Mouse (Mus musculus) MEL (cell line): ENCODE results near the gene Mmrn1. TPM values are rescaled to one million over a fixed set of nuclear protein-coding genes. Genes with fewer than 3 reads are reported as not detected.

ENCODE experiments used
- DNase-seq: peaks from one replicate; pipeline ENCODE4 v3.0.0; 2011; ENCODE audit warnings: low read depth, low spot score
- H3K27ac ChIP-seq: 2 replicates; pipeline ENCODE4 v1.5.1; 2012; ENCODE audit warnings: low read depth, mild to moderate bottlenecking, control low read depth, low read length, moderate library complexity; ENCODE audit not compliant: control insufficient read depth
- H3K27me3 ChIP-seq, 2 experiments: fragments of 150-350 bp in 1 of 2; sonication (generic) in 1 of 2; 2 replicates each; pipeline ENCODE4 v1.6.1; 2012; ENCODE audit warnings: low read length in 2 of 2, mild to moderate bottlenecking in 2 of 2, improper control_type of control experiment in 1 of 2, moderate library complexity in 1 of 2; ENCODE audit not compliant: insufficient read depth in 2 of 2, control insufficient read depth in 1 of 2
- H3K36me3 ChIP-seq, 2 experiments: 2 replicates each; pipeline ENCODE4 v1.6.1; 2012 to 2014; ENCODE audit warnings: low read length in 2 of 2, improper control_type of control experiment in 1 of 2, inconsistent platforms in 1 of 2, mild to moderate bottlenecking in 1 of 2; ENCODE audit not compliant: insufficient read depth in 2 of 2, control insufficient read depth in 1 of 2
- H3K4me1 ChIP-seq, 2 experiments: fragments of 150-350 bp in 1 of 2; sonication (generic) in 1 of 2; 2 replicates each; pipeline ENCODE4 v1.6.1; 2012; ENCODE audit warnings: low read length in 2 of 2, improper control_type of control experiment in 1 of 2, mild to moderate bottlenecking in 1 of 2; ENCODE audit not compliant: insufficient read depth in 2 of 2, control insufficient read depth in 1 of 2
- H3K4me3 ChIP-seq, 2 experiments: fragments of 150-350 bp in 1 of 2; sonication (generic) in 1 of 2; 2 replicates each; pipeline ENCODE4 v1.5.1; 2012; ENCODE audit warnings: low read depth in 2 of 2, low read length in 2 of 2, mild to moderate bottlenecking in 2 of 2, moderate library complexity in 2 of 2, control low read depth in 1 of 2, improper control_type of control experiment in 1 of 2; ENCODE audit not compliant: control insufficient read depth in 1 of 2, insufficient read depth in 1 of 2
- H3K79me2 ChIP-seq: 2 replicates; pipeline ENCODE4 v1.6.1; 2012; ENCODE audit warnings: mild to moderate bottlenecking, low read length, moderate library complexity; ENCODE audit not compliant: control insufficient read depth, poor library complexity, insufficient read depth
- H3K9ac ChIP-seq: 2 replicates; pipeline ENCODE4 v1.6.1; 2012; ENCODE audit warnings: low read depth, mild to moderate bottlenecking, control low read depth, low read length, moderate library complexity; ENCODE audit not compliant: control insufficient read depth, poor library complexity, severe bottlenecking
- H3K9me3 ChIP-seq: fragments of 150-350 bp; sonication (generic); replicated peaks from 2 replicates; pipeline ENCODE4 v1.6.1; 2012; ENCODE audit warnings: mild to moderate bottlenecking, low read length, improper control_type of control experiment, moderate library complexity; ENCODE audit not compliant: insufficient read depth
- BHLHE40 ChIP-seq: IDR thresholded peaks from 2 replicates; pipeline ENCODE4 v1.6.1; 2012; ENCODE audit warnings: low read depth, mild to moderate bottlenecking, inconsistent platforms, low read length, improper control_type of control experiment, borderline replicate concordance
- CHD1 ChIP-seq: IDR thresholded peaks from 2 replicates; pipeline ENCODE4 v1.6.1; 2012; ENCODE audit warnings: low read depth, mild to moderate bottlenecking, inconsistent platforms, low read length, improper control_type of control experiment
- CHD2 ChIP-seq: IDR thresholded peaks from 2 replicates; pipeline ENCODE4 v1.6.1; 2011; ENCODE audit warnings: low read length, improper control_type of control experiment
- CTCF ChIP-seq, 3 experiments: IDR thresholded peaks in 2 of 3; conservative IDR thresholded peaks in 1 of 3; 2 replicates each; pipeline ENCODE4 v1.5.1; 2011 to 2012; ENCODE audit warnings: low read length in 3 of 3, low read depth in 2 of 3, mild to moderate bottlenecking in 2 of 3, improper control_type of control experiment in 1 of 3, inconsistent platforms in 1 of 3, mixed read lengths in 1 of 3, moderate library complexity in 1 of 3; ENCODE audit not compliant: control insufficient read depth in 1 of 3, insufficient read depth in 1 of 3, poor library complexity in 1 of 3, severe bottlenecking in 1 of 3
- ELF1 ChIP-seq: IDR thresholded peaks from 2 replicates; pipeline ENCODE4 v1.6.1; 2014; ENCODE audit warnings: low read depth, mild to moderate bottlenecking, inconsistent platforms, low read length, improper control_type of control experiment, moderate library complexity
- GABPA ChIP-seq: IDR thresholded peaks from 2 replicates; pipeline ENCODE4 v1.6.1; 2012; ENCODE audit warnings: low read depth, mild to moderate bottlenecking, inconsistent platforms, low read length, improper control_type of control experiment, moderate library complexity
- HCFC1 ChIP-seq: IDR thresholded peaks from 2 replicates; pipeline ENCODE4 v1.6.1; 2012; ENCODE audit warnings: low read depth, mild to moderate bottlenecking, inconsistent platforms, low read length, improper control_type of control experiment, moderate library complexity
- JUND ChIP-seq: IDR thresholded peaks from 2 replicates; pipeline ENCODE4 v1.6.1; 2011; ENCODE audit warnings: low read depth, mild to moderate bottlenecking, improper control_type of control experiment, low read length
- MEF2A ChIP-seq: IDR thresholded peaks from 2 replicates; pipeline ENCODE4 v1.6.1; 2014; ENCODE audit warnings: low read depth, mild to moderate bottlenecking, inconsistent platforms, low read length, improper control_type of control experiment; ENCODE audit not compliant: poor library complexity, insufficient replicate concordance, severe bottlenecking; ENCODE audit errors: extremely low read depth
- MXI1 ChIP-seq: IDR thresholded peaks from 2 replicates; pipeline ENCODE4 v1.6.1; 2011; ENCODE audit warnings: mild to moderate bottlenecking, low read depth, low read length, improper control_type of control experiment
- MYB ChIP-seq: IDR thresholded peaks from 2 replicates; pipeline ENCODE4 v1.6.1; 2011; ENCODE audit warnings: mild to moderate bottlenecking, low read depth, low read length, improper control_type of control experiment
- POLR2A ChIP-seq, 2 experiments: IDR thresholded peaks; 2 replicates each; pipeline ENCODE4 v1.6.1; 2011 to 2012; ENCODE audit warnings: low read length in 2 of 2, mild to moderate bottlenecking in 2 of 2, control low read depth in 1 of 2, improper control_type of control experiment in 1 of 2, low read depth in 1 of 2, moderate library complexity in 1 of 2; ENCODE audit not compliant: control insufficient read depth in 1 of 2, insufficient read depth in 1 of 2, poor library complexity in 1 of 2
- POLR2AphosphoS5 ChIP-seq: IDR thresholded peaks from 2 replicates; pipeline ENCODE4 v1.6.1; 2012; ENCODE audit warnings: low read depth, borderline replicate concordance, mild to moderate bottlenecking, inconsistent platforms, low read length, moderate library complexity, mixed read lengths
- RAD21 ChIP-seq: IDR thresholded peaks from 2 replicates; pipeline ENCODE4 v1.6.1; 2011; ENCODE audit warnings: mild to moderate bottlenecking, low read depth, low read length, improper control_type of control experiment
- SIN3A ChIP-seq: IDR thresholded peaks from 2 replicates; pipeline ENCODE4 v1.6.1; 2012; ENCODE audit warnings: low read length, improper control_type of control experiment, inconsistent platforms
- SMC3 ChIP-seq: IDR thresholded peaks from 2 replicates; pipeline ENCODE4 v1.6.1; 2011; ENCODE audit warnings: low read depth, low read length, improper control_type of control experiment
- TCF12 ChIP-seq: IDR thresholded peaks from 2 replicates; pipeline ENCODE4 v1.6.1; 2014; ENCODE audit warnings: low read depth, mild to moderate bottlenecking, inconsistent platforms, low read length, improper control_type of control experiment, moderate library complexity
- UBTF ChIP-seq: IDR thresholded peaks from 2 replicates; pipeline ENCODE4 v1.6.1; 2012; ENCODE audit warnings: low read depth, mild to moderate bottlenecking, inconsistent platforms, low read length, improper control_type of control experiment, moderate library complexity, borderline replicate concordance; ENCODE audit not compliant: insufficient read depth
- ZC3H11A ChIP-seq: IDR thresholded peaks from 2 replicates; pipeline ENCODE4 v1.6.1; 2012; ENCODE audit warnings: low read depth, mild to moderate bottlenecking, inconsistent platforms, low read length, improper control_type of control experiment
- ZMIZ1 ChIP-seq: IDR thresholded peaks from 2 replicates; pipeline ENCODE4 v1.6.1; 2012; ENCODE audit warnings: low read depth, mild to moderate bottlenecking, inconsistent platforms, low read length, improper control_type of control experiment, moderate library complexity
- ZNF384 ChIP-seq: IDR thresholded peaks from 2 replicates; pipeline ENCODE4 v1.6.1; 2012; ENCODE audit warnings: low read depth, mild to moderate bottlenecking, inconsistent platforms, low read length, improper control_type of control experiment
- polyA plus RNA-seq, 2 experiments: library from polyadenylated mRNA; stranded (reverse) in 1 of 2; unstranded in 1 of 2; fragments of >175 nt in 1 of 2; fragments of >200 nt in 1 of 2; gene quantifications; 2 replicates each; pipeline versions ENCODE4 v1.2.1 to v1.2.4; 2012; ENCODE audit warnings: low replicate concordance in 2 of 2, low read depth in 1 of 2; ENCODE audit not compliant: insufficient read length in 2 of 2, insufficient read depth in 1 of 2, missing spikeins in 1 of 2
- total RNA-seq: library from RNA; depleted of rRNA; stranded (reverse); fragments of 300-350 nt; gene quantifications from 2 replicates; pipeline ENCODE4 v1.2.3, GENCODE M21; 2012

The Mmrn1 gene
- total and polyA plus RNA-seq, 3 experiments, result not detected

- TF ChIP-seq GABPA (no peak), CHD1 (no peak), TCF12 (no peak)
Observed at GRCm38 (mm10) chr6:60986914-60987313, 62.1 kb downstream of the Mmrn1 start (continued).

GRCm38 (mm10) chr6:60987804-60988203 is 63.0 kb downstream of the Mmrn1 start:
- H3K36me3 ChIP-seq, result no peaks in the 10 kb centered on the region
- H3K27me3 ChIP-seq, result no peaks in the 10 kb centered on the region
- no peaks in the 10 kb centered on the region for H3K9me3 ChIP-seq
- no peak overlapping the region for H3K9ac ChIP-seq
- DNase-seq, result no peak
- H3K4me1 ChIP-seq, result no peaks in the 10 kb centered on the region
- no peak for TF ChIP-seq ELF1
- TF ChIP-seq JUND, result no peak
- H3K79me2 ChIP-seq, result no peaks in the 10 kb centered on the region
- H3K27ac ChIP-seq, result no peak overlapping the region
- H3K4me3 ChIP-seq, result no peak overlapping the region

- no peak overlapping the region for H3K9ac ChIP-seq
- no peaks in the 10 kb centered on the region for H3K27me3 ChIP-seq
- no peaks in the 10 kb centered on the region for H3K36me3 ChIP-seq
- TF ChIP-seq POLR2AphosphoS5 (no peak), SIN3A (no peak), CTCF (IDR thresholded peaks at IDR 0.05 in 2 of 3, conservative IDR thresholded peaks at IDR 0.05 in 1 of 3; ENCODE audit: control insufficient read depth in 1 of 3, insufficient read depth in 1 of 3, low read depth in 2 of 3, low read length in 3 of 3, poor library complexity in 1 of 3, severe bottlenecking in 1 of 3) (no peak), BHLHE40 (no peak), POLR2A (IDR thresholded peaks at IDR 0.05; ENCODE audit: control insufficient read depth in 1 of 2, insufficient read depth in 1 of 2, low read depth in 1 of 2, low read length in 2 of 2, poor library complexity in 1 of 2) (no peak), ZNF384 (no peak), JUND (no peak), MXI1 (no peak), GABPA (no peak), ZMIZ1 (no peak), ZC3H11A (no peak), HCFC1 (no peak), MEF2A (no peak), CHD2 (no peak), SMC3 (no peak), RAD21 (no peak), TCF12 (no peak), MYB (no peak), ELF1 (no peak), UBTF (no peak)
- DNase-seq, result no peak
- no peaks in the 10 kb centered on the region for H3K9me3 ChIP-seq
- H3K4me1 ChIP-seq, result no peaks in the 10 kb centered on the region
- H3K27ac ChIP-seq, result no peak overlapping the region
- no peak overlapping the region for H3K4me3 ChIP-seq
- no peaks in the 10 kb centered on the region for H3K79me2 ChIP-seq
Observed at GRCm38 (mm10) chr6:60992366-60992765, 67.6 kb downstream of the Mmrn1 start.
